Mouse (Mus musculus) kidney, embryonic 14.5 days (tissue): ENCODE results near the gene Tarm1. TPM values are rescaled to one million over a fixed set of nuclear protein-coding genes. Genes with fewer than 3 reads are reported as not detected.
A peak's percentile ranks its signal among the peaks of the same experiment; 100 is the strongest.

ENCODE experiments used
- ATAC-seq: fragments of 200-750 bp; cut with Nextera tagmentation; 2 replicates; pipeline ENCODE4 v1.8.0; 2017; ENCODE audit warnings: moderate number of reproducible peaks, mild to moderate bottlenecking, moderate TSS enrichment, moderate library complexity; ENCODE audit not compliant: low FRiP score, low TSS enrichment
- H3K27ac ChIP-seq: fragments of 300-500 bp; sonication (generic); 2 replicates; pipeline ENCODE4 v1.5.1; 2014; ENCODE audit warnings: low read depth, mild to moderate bottlenecking, low read length, moderate library complexity, mixed read lengths
- H3K27me3 ChIP-seq: fragments of 300-500 bp; sonication (generic); 2 replicates; pipeline ENCODE4 v1.6.1; 2014; ENCODE audit warnings: mild to moderate bottlenecking, low read length; ENCODE audit not compliant: control insufficient read depth, insufficient read depth
- H3K36me3 ChIP-seq: fragments of 300-500 bp; sonication (generic); 2 replicates; pipeline ENCODE4 v1.6.1; 2014; ENCODE audit warnings: low read length, mixed read lengths; ENCODE audit not compliant: control insufficient read depth, insufficient read depth
- H3K4me1 ChIP-seq: fragments of 300-500 bp; sonication (generic); 2 replicates; pipeline ENCODE4 v1.6.1; 2014; ENCODE audit warnings: low read length, mixed read lengths; ENCODE audit not compliant: control insufficient read depth, insufficient read depth
- H3K4me2 ChIP-seq: fragments of 300-500 bp; sonication (generic); replicated peaks from 2 replicates; pipeline ENCODE4 v1.6.1; 2014; ENCODE audit warnings: low read depth, mild to moderate bottlenecking, low read length
- H3K4me3 ChIP-seq: fragments of 300-500 bp; sonication (generic); 2 replicates; pipeline ENCODE4 v1.5.1; 2014; ENCODE audit warnings: mild to moderate bottlenecking, low read length
- H3K9ac ChIP-seq: fragments of 300-500 bp; sonication (generic); 2 replicates; pipeline ENCODE4 v1.6.1; 2014; ENCODE audit warnings: low read depth, mild to moderate bottlenecking, low read length, moderate library complexity
- H3K9me3 ChIP-seq: fragments of 300-500 bp; sonication (generic); 2 replicates; pipeline ENCODE4 v1.6.1; 2016; ENCODE audit warnings: low read length; ENCODE audit not compliant: control insufficient read depth
- WGBS: fragments of 180-500 bp; shearing (Covaris S2); extraction: QIAGEN DNeasy Blood & Tissue Kit; methylation state at CpG from one replicate; pipeline ENCODE4 v1.1.7; 2014; 5-methylcytosine and 5-hydroxymethylcytosine counted together
- polyA plus RNA-seq: library from polyadenylated mRNA; unstranded; fragments of >200 nt; fragmentation: Nextera tagmentation; extraction: Ambion mirVana; gene quantifications from 2 replicates; pipeline ENCODE4 v1.2.1, GENCODE M21; 2014

Tarm1 gene
- polyA plus RNA-seq, 1 experiment from 2014 or later: not detected

DNA sequence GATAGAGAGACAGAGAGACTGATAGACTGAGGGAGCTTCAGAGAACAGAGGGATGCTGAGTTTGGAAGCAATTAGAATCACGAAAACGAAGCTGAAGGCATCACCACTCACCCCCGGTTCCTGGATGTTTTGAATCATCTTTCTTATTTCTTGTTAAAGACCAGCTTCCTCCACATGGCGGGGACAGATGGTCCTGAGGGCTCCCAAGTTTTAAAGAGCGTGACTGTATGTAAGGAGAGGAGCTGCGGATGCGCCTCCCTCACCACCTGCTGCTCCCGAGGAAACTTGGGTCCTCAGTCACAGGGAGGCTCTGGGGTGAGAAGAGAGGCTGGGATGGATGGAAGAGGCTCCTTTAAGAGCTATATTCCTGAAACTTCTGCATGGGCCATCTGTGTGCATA lies 42.2 kb downstream of the Tarm1 start:
- H3K4me2 ChIP-seq: no peak overlapping the region
- no peaks in the 10 kb centered on the region for H3K36me3 ChIP-seq
- no peaks in the 10 kb centered on the region for H3K27me3 ChIP-seq
- no peaks in the 10 kb centered on the region for H3K4me1 ChIP-seq
- no peak for ATAC-seq
- no peak overlapping the region for H3K27ac ChIP-seq
- no peaks in the 10 kb centered on the region for H3K9me3 ChIP-seq
- no peak overlapping the region for H3K4me3 ChIP-seq
- H3K9ac ChIP-seq: no peak overlapping the region
- WGBS: 87% methylated on average over 8 of the region's 8 CpGs

DNA sequence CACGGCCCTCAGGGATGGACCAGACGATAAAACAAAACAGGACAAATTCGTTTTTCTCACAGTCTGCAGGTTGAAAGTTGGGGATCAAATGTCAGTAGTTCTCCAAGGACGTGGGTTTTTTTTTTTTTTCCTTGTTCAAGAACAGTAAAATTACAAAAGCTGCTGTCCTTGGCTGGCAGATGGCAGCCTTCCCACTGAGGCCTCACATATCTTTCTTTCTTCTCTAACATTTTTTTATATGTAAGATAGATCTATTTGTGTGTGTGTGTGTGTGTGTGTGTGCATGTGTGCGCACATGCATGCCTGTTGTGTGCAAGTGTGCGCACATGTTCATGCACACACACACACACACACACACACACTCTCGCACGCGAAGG lies 44.6 kb downstream of the Tarm1 start:
- Histone ChIP-seq H3K4me2 (no peak overlapping the region), H3K9ac (no peak overlapping the region), H3K9me3 (no peaks in the 10 kb centered on the region), H3K36me3 (no peaks in the 10 kb centered on the region), H3K4me1 (no peaks in the 10 kb centered on the region), H3K27me3 (no peaks in the 10 kb centered on the region), H3K4me3 (no peak overlapping the region), H3K27ac (no peak overlapping the region)
- 70% methylated on average over 9 of the region's 9 CpGs for WGBS
- ATAC-seq: no peak

DNA sequence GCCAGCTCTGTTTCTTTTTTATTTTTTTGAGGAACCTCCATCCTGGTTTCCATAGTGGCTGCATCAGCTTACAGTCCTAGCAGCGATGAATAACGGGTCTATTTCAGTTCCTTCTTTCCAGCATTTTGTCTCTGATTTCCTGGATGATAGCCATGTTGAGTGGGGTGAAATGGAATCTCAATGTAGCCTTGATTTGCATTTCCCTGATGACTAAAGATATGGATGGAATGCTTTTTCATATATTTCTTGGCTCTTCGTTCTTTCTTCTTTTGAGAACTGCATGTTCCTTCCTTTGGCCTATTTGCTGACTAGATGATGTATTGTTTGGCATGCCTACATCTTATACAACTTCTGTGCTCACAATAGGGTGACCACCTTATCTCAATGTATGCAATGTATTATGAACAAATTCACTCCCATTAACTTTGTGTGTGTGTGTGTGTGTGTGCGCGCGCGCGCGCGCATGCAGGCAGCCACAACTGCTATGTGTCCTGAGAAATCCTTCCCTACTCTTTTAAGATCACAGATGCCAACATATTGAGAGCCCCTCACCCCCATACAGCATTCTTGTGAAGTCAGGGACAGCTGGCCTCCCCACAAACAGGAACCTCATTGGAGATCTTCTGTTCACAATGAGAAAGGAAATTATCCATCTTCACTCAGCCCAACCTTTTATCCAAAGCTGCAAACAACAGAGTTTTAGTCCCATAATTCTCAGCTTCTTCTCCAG lies 45.1 kb downstream of the Tarm1 start:
- Histone ChIP-seq H3K27ac (no peak overlapping the region), H3K9ac (no peak overlapping the region), H3K9me3 (no peaks in the 10 kb centered on the region), H3K27me3 (no peaks in the 10 kb centered on the region), H3K4me1 (no peaks in the 10 kb centered on the region), H3K4me3 (no peak overlapping the region), H3K36me3 (no peaks in the 10 kb centered on the region), H3K4me2 (no peak overlapping the region)
- no peak for ATAC-seq
- 94% methylated on average over 10 of the region's 10 CpGs for WGBS

DNA sequence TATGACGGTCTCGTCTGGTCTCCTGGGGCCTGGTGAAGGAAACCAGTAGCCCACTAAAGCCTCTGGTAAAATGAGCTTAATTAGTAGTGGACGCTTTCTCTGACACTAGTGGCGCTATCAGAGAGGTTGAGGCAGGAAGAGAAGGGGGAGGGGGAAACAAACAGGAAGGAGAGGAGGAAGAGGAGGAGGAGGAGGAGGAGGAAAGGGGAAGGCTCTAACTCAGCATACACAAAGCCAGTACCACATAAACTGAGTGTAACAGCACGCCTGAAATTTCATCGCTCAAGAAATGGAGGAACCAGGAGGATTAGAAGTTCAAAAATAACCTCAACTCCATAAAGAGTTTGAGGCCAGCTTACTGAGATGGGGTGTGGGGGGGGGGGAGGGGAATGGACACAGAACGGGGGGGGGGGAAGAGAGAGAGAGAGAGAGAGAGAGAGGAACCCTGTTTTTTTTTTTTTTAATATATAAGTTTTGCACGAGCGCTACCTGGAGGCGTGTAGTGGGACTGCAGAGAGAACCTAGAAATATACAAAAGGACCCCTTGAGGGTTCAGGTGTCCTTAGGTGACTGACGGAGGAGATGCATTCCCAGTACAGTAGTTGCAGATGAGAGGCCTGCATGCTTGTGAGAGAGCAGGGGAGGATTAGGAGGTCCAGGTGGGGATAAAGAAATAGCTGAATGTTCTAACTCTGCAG lies 48.8 kb downstream of the Tarm1 start:
- no peaks in the 10 kb centered on the region for H3K4me1 ChIP-seq
- 0 out of 2 replicates have a peak, but pooled peaks cover 5% of the 10 kb centered on the region for H3K27me3 ChIP-seq
- WGBS: 51% methylated on average over 10 of the region's 11 CpGs
- H3K36me3 ChIP-seq: no peaks in the 10 kb centered on the region
- no peak for ATAC-seq
- no peak overlapping the region for H3K27ac ChIP-seq
- no peak overlapping the region for H3K4me3 ChIP-seq
- H3K9ac ChIP-seq: no peak overlapping the region
- H3K4me2 ChIP-seq: no peak overlapping the region
- no peaks in the 10 kb centered on the region for H3K9me3 ChIP-seq

DNA sequence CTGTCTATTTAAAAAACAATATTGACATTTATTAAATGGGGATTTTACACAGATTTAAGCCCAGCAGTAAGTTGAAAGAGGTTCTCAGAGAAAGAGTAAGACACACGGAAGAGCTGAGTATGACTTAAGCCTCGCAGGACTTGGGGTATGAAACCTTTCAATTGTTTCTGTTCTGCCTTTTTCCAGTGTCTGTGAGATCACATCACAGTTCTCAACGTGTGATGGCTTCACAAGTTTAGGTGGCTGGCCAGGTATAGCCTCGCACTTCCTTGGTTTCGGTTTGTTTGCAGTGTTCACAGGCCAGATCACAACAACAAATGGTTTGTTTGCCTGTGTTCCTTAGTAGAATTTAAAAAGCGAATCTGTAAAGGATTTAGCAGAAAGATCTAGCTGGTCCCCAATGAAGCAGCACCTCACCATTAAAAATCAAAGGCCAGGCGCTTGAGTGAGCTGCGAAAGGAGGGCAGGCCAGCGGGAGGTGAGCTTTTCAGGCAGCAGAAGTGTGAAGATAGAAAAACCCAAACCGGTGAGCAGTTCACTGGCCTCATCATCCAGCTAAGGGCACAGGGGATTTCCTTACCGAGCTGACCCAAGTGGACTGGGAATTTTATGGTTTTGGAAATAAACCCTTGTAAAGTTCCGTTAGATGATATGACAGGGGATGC lies 49.5 kb downstream of the Tarm1 start:
- H3K27me3 ChIP-seq: 0 out of 2 replicates have a peak, but pooled peaks cover 5% of the 10 kb centered on the region
- no peak overlapping the region for H3K9ac ChIP-seq
- no peak for ATAC-seq
- H3K4me1 ChIP-seq: no peaks in the 10 kb centered on the region
- no peaks in the 10 kb centered on the region for H3K36me3 ChIP-seq
- H3K27ac ChIP-seq: no peak overlapping the region
- 53% methylated on average over 12 of the region's 12 CpGs for WGBS
- H3K4me2 ChIP-seq: no peak overlapping the region
- H3K9me3 ChIP-seq: no peaks in the 10 kb centered on the region
- H3K4me3 ChIP-seq: no peak overlapping the region

DNA sequence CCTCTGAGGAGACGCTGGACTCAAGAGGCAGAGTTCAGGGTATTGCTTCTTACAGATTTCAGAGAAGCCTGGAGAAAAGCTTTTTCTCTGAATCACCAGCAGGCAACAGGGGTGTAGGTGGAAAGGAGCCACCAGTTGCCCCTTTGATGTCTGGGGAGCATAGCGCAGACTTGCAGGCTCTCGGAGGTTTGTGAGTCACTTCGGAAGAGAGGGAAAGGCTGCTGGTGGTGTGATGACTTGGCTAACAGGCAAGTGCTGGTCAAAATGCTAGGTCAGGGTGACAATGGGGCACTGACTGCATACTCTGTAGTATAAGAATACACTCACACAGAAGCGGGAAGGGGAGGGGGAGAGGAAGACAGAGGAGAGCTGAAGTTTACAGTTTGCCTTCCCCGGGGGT lies 51.3 kb downstream of the Tarm1 start:
- WGBS: 25% methylated on average over 6 of the region's 6 CpGs
- H3K4me3 ChIP-seq: no peak overlapping the region
- no peak overlapping the region for H3K9ac ChIP-seq
- no peaks in the 10 kb centered on the region for H3K4me1 ChIP-seq
- H3K36me3 ChIP-seq: no peaks in the 10 kb centered on the region
- no peak overlapping the region for H3K27ac ChIP-seq
- H3K4me2 ChIP-seq: no peak overlapping the region
- H3K27me3 ChIP-seq: 0 out of 2 replicates have a peak, but pooled peaks cover 5% of the 10 kb centered on the region
- no peaks in the 10 kb centered on the region for H3K9me3 ChIP-seq
- no peak for ATAC-seq

DNA sequence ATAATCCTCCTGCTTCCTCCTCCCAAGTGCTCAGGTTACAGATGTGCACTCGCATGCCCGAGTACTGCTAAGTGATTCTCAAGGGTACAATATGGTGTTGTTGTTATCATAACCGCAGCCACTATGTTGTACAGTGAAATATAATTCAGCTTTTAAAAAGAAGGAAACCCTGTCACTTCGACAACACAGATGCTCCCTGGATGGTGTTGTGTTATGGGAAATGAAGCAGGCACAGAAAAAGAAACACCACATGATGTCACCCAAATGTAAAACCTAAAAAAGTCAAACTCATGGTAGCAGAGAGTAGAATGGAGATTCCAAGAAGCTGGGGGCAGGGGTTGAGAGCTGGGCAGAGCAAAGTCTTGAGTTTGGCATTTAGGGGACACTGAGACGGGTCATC lies 51.8 kb downstream of the Tarm1 start:
- H3K4me1 ChIP-seq: no peaks in the 10 kb centered on the region
- no peak overlapping the region for H3K4me3 ChIP-seq
- WGBS: 49% methylated on average over 5 of the region's 5 CpGs
- H3K27ac ChIP-seq: no peak overlapping the region
- H3K4me2 ChIP-seq: no peak overlapping the region
- no peak for ATAC-seq
- no peaks in the 10 kb centered on the region for H3K9me3 ChIP-seq
- no peak overlapping the region for H3K9ac ChIP-seq
- H3K27me3 ChIP-seq: 0 out of 2 replicates have a peak, but pooled peaks cover 5% of the 10 kb centered on the region
- H3K36me3 ChIP-seq: no peaks in the 10 kb centered on the region

DNA sequence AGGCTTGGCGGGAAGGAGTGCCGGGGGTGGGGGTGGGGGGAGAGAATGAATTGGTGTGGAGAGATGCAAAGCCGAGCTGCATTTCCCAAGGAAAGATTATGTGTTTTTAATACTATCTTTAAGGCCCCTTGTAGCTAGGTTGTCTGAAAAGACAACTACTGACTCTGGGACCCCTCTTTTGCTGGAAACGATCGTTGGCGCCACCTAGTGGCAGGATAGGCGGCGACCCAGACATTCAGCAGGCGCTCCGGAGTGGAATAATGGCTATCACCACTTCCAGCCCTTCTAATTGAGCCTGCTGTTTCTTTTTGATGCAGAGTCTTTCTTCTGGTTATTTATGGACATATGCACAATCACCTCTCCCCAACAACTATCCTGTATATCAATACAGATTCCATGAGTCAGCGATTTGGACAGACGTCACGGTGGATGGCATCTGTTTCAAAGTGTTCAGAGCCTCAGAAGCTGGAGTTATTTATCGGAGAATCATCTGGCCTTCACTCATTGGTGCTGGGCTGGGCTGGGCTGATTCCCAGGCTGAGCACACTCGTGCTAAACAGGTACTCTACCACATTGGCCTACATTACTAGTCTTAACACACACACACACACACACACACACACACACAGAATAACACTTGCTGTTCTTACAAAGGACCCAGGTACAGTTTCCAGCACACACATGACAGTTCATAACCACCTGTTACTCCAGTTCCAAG lies 53.5 kb downstream of the Tarm1 start:
- 0 out of 2 replicates have a peak, but pooled peaks cover 5% of the 10 kb centered on the region for H3K27me3 ChIP-seq
- H3K4me2 ChIP-seq: no peak overlapping the region
- WGBS: 24% methylated on average over 15 of the region's 15 CpGs
- H3K36me3 ChIP-seq: no peaks in the 10 kb centered on the region
- ATAC-seq: peak; percentile 81
- H3K4me1 ChIP-seq: no peaks in the 10 kb centered on the region
- no peak overlapping the region for H3K27ac ChIP-seq
- no peaks in the 10 kb centered on the region for H3K9me3 ChIP-seq
- H3K9ac ChIP-seq: no peak overlapping the region
- no peak overlapping the region for H3K4me3 ChIP-seq
